ENCODE assay signal across 7 mouse cellular contexts in the genomic region with DNA sequence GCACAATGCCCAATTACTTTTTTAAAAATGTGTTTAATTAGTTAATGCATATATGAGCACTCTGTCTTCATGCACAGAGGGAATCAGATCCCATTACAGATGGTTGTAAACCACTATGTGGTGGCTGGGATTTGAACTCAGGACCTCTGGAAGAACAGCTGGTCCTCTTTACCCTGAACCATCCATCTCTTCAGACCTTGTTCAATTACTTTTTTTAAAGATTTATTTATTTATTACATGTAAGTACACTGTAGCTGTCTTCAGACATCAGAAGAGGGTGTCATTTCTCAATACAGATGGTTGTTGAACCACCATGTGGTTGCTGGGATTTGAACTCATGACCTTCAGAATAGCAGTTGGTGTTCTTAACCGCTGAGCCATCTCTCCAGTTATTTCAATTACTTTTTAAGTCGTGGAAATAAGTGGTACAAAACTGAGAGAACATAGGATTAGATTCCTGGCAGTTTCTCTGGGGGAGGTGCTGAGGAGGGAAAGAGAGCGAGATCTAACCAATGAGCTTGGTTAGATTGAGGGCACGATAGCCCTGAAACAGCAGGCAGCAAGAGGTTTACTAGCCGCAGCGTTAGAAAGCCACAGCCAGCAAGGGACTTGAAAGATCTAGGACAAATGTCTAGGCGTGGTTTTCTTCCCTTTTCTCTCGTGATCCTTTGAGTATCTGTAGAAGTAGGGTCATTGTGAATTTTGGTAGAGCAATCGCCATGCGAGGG. TPM values are rescaled to one million over a fixed set of nuclear protein-coding genes. Genes with fewer than 3 reads are reported as not detected.
DNase-seq lines count a peak whose midpoint lies in the region; ATAC-seq lines count a peak whose summit lies in the region.

No protein-coding gene starts in this region.

- H3K9ac ChIP-seq in lung, embryonic 16.5 days (ENCODE audit: low read length) = peak overlapping the region; percentile 59
- peak overlapping the region; percentile 71 for H3K9ac ChIP-seq in embryonic facial prominence, embryonic 14.5 days (ENCODE audit: low read depth, low read length)
- peak overlapping the region; percentile 82 for H3K9ac ChIP-seq in hindbrain, embryonic 16.5 days (ENCODE audit: low read depth, low read length)
- no peak overlapping the region for H3K9ac ChIP-seq in midbrain, embryonic 14.5 days (replicated peaks; ENCODE audit: low read length)

- peaks cover 21% of the 10 kb centered on the region for H3K4me1 ChIP-seq in lung, embryonic 16.5 days (replicated peaks; ENCODE audit: control insufficient read depth, insufficient read depth, low read length)
- peaks cover 12% of the 10 kb centered on the region; the same call in 1 of the 2 replicates for H3K4me1 ChIP-seq in embryonic facial prominence, embryonic 14.5 days (ENCODE audit: control insufficient read depth, insufficient read depth, low read length)
- peaks cover 11% of the 10 kb centered on the region for H3K4me1 ChIP-seq in hindbrain, embryonic 16.5 days (ENCODE audit: control insufficient read depth, insufficient read depth, low read depth, low read length)
- peaks cover 16% of the 10 kb centered on the region for H3K4me1 ChIP-seq in midbrain, embryonic 14.5 days (ENCODE audit: control insufficient read depth, insufficient read depth, low read length)

- H3K9me3 ChIP-seq in lung, embryonic 16.5 days (ENCODE audit: control insufficient read depth, low read length) = no peaks in the 10 kb centered on the region
- H3K9me3 ChIP-seq in embryonic facial prominence, embryonic 14.5 days (ENCODE audit: control insufficient read depth, low read length) = no peaks in the 10 kb centered on the region
- H3K9me3 ChIP-seq in hindbrain, embryonic 16.5 days (ENCODE audit: control insufficient read depth, low read length) = no peaks in the 10 kb centered on the region
- H3K9me3 ChIP-seq in midbrain, embryonic 14.5 days (ENCODE audit: control insufficient read depth, low read length) = no peaks in the 10 kb centered on the region

- H3K27me3 ChIP-seq in lung, embryonic 16.5 days (ENCODE audit: control insufficient read depth, insufficient read depth, low read depth, low read length) = no peaks in the 10 kb centered on the region
- H3K27me3 ChIP-seq in embryonic facial prominence, embryonic 14.5 days (replicated peaks; ENCODE audit: control insufficient read depth, insufficient read depth, low read length) = no peaks in the 10 kb centered on the region
- H3K27me3 ChIP-seq in hindbrain, embryonic 16.5 days (replicated peaks; ENCODE audit: control insufficient read depth, insufficient read depth, low read length) = no peaks in the 10 kb centered on the region
- H3K27me3 ChIP-seq in midbrain, embryonic 14.5 days (ENCODE audit: control insufficient read depth, insufficient read depth, low read length) = no peaks in the 10 kb centered on the region

- H3K4me3 ChIP-seq in lung, embryonic 16.5 days (ENCODE audit: low read length) = peak overlapping the region; percentile 75
- peak overlapping the region; percentile 63 for H3K4me3 ChIP-seq in embryonic facial prominence, embryonic 14.5 days (ENCODE audit: low read depth, low read length)
- H3K4me3 ChIP-seq in hindbrain, embryonic 16.5 days (ENCODE audit: low read length) = peak overlapping the region; percentile 77
- H3K4me3 ChIP-seq in midbrain, embryonic 14.5 days (replicated peaks; ENCODE audit: low read depth, low read length) = peak overlapping the region; percentile 75

- DNase-seq in lung, adult 18-20 months = no peak
- DNase-seq in embryonic facial prominence, embryonic 14.5 days (ENCODE audit: low spot score) = no peak
- DNase-seq in midbrain, embryonic 14.5 days = no peak
- no peak for DNase-seq in embryo, embryonic 10 days (ENCODE audit: low spot score)
- no peak for DNase-seq in layer of hippocampus, postnatal 36 days

- ATAC-seq in lung, embryonic 16.5 days (ENCODE audit: low read depth) = no peak
- ATAC-seq in embryonic facial prominence, embryonic 14.5 days (ENCODE audit: low read depth) = no peak
- ATAC-seq in hindbrain, embryonic 16.5 days = no peak
- ATAC-seq in midbrain, embryonic 14.5 days (ENCODE audit: low FRiP score, low TSS enrichment) = no peak

- peak overlapping the region; percentile 51 for H3K4me2 ChIP-seq in lung, embryonic 16.5 days (ENCODE audit: low read depth, low read length)
- H3K4me2 ChIP-seq in embryonic facial prominence, embryonic 14.5 days (ENCODE audit: low read depth, low read length) = peak overlapping the region; percentile 61
- H3K4me2 ChIP-seq in hindbrain, embryonic 16.5 days (ENCODE audit: low read length) = peak overlapping the region; percentile 67
- peak overlapping the region; percentile 69 for H3K4me2 ChIP-seq in midbrain, embryonic 14.5 days (ENCODE audit: low read length)

- WGBS in lung, embryonic 16.5 days = 13% methylated on average over 10 of the region's 10 CpGs
- 11% methylated on average over 10 of the region's 10 CpGs for WGBS in embryonic facial prominence, embryonic 14.5 days
- 10% methylated on average over 10 of the region's 10 CpGs for WGBS in hindbrain, embryonic 16.5 days
- 11% methylated on average over 10 of the region's 10 CpGs for WGBS in midbrain, embryonic 14.5 days

- peaks cover 4% of the 10 kb centered on the region for H3K36me3 ChIP-seq in lung, embryonic 16.5 days (ENCODE audit: control insufficient read depth, insufficient read depth, low read length)
- H3K36me3 ChIP-seq in embryonic facial prominence, embryonic 14.5 days (ENCODE audit: control insufficient read depth, insufficient read depth, low read length) = peaks cover 24% of the 10 kb centered on the region
- peaks cover 5% of the 10 kb centered on the region; the same call in 1 of the 2 replicates for H3K36me3 ChIP-seq in hindbrain, embryonic 16.5 days (ENCODE audit: control insufficient read depth, insufficient read depth, low read length)
- H3K36me3 ChIP-seq in midbrain, embryonic 14.5 days (ENCODE audit: control insufficient read depth, insufficient read depth, low read length) = peaks cover 19% of the 10 kb centered on the region

- H3K27ac ChIP-seq in lung, embryonic 16.5 days (ENCODE audit: low read length) = peak overlapping the region; percentile 98
- H3K27ac ChIP-seq in embryonic facial prominence, embryonic 14.5 days (replicated peaks; ENCODE audit: low read depth, low read length) = peak overlapping the region; percentile 92
- peak overlapping the region; percentile 96 for H3K27ac ChIP-seq in hindbrain, embryonic 16.5 days (ENCODE audit: low read depth, low read length)
- H3K27ac ChIP-seq in midbrain, embryonic 14.5 days (replicated peaks; ENCODE audit: low read depth, low read length) = peak overlapping the region; percentile 91

RNA-seq across cellular contexts. Expression of gene Casp9, which starts 0.7 kb away (rescaled TPM):
- polyA plus RNA-seq in lung, embryonic 16.5 days (2015; fragmentation: Nextera tagmentation; extraction: Ambion mirVana) = 23.9 and 24.6 TPM in 2 replicates
- 10.3 and 14.2 TPM in 2 replicates for polyA plus RNA-seq in embryonic facial prominence, embryonic 14.5 days (2014; fragmentation: Nextera tagmentation; extraction: Ambion mirVana)
- polyA plus RNA-seq in hindbrain, embryonic 16.5 days (2015; fragmentation: Nextera tagmentation; extraction: Ambion mirVana) = 22.2 and 23.5 TPM in 2 replicates
- polyA plus RNA-seq in midbrain, embryonic 14.5 days (2014; fragmentation: Nextera tagmentation; extraction: Ambion mirVana) = 18.4 and 18.5 TPM in 2 replicates
- 10 to 100 TPM; 19.9 to 21.1 TPM for total RNA-seq in layer of hippocampus, postnatal 36 days (2021)

RNA-seq across cellular contexts. Expression of gene Dnajc16, which starts 2.0 kb away (rescaled TPM):
- 4.3 and 4.7 TPM in 2 replicates for polyA plus RNA-seq in lung, embryonic 16.5 days (2015; fragmentation: Nextera tagmentation; extraction: Ambion mirVana)
- polyA plus RNA-seq in embryonic facial prominence, embryonic 14.5 days (2014; fragmentation: Nextera tagmentation; extraction: Ambion mirVana) = 3.1 and 4.0 TPM in 2 replicates
- polyA plus RNA-seq in hindbrain, embryonic 16.5 days (2015; fragmentation: Nextera tagmentation; extraction: Ambion mirVana) = 5.9 and 6.7 TPM in 2 replicates
- 6.0 and 6.7 TPM in 2 replicates for polyA plus RNA-seq in midbrain, embryonic 14.5 days (2014; fragmentation: Nextera tagmentation; extraction: Ambion mirVana)
- total RNA-seq in layer of hippocampus, postnatal 36 days (2021) = 10 to 100 TPM; 43.3 to 45.0 TPM

RNA-seq across cellular contexts. Expression of gene Cela2a, which starts 33.2 kb away (rescaled TPM):
- not detected in 2 replicates for polyA plus RNA-seq in lung, embryonic 16.5 days (2015; fragmentation: Nextera tagmentation; extraction: Ambion mirVana)
- not detected in 2 replicates for polyA plus RNA-seq in embryonic facial prominence, embryonic 14.5 days (2014; fragmentation: Nextera tagmentation; extraction: Ambion mirVana)
- not detected in 2 replicates for polyA plus RNA-seq in hindbrain, embryonic 16.5 days (2015; fragmentation: Nextera tagmentation; extraction: Ambion mirVana)
- not detected in 2 replicates for polyA plus RNA-seq in midbrain, embryonic 14.5 days (2014; fragmentation: Nextera tagmentation; extraction: Ambion mirVana)
- not detected for total RNA-seq in layer of hippocampus, postnatal 36 days (2021)

RNA-seq across cellular contexts. Expression of gene Agmat, which starts 46.2 kb away (rescaled TPM):
- 0.21 and 1.4 TPM in 2 replicates for polyA plus RNA-seq in lung, embryonic 16.5 days (2015; fragmentation: Nextera tagmentation; extraction: Ambion mirVana)
- 0.13 and 0.29 TPM in 2 replicates for polyA plus RNA-seq in embryonic facial prominence, embryonic 14.5 days (2014; fragmentation: Nextera tagmentation; extraction: Ambion mirVana)
- 0.29 TPM in 1 of 2 replicates, not detected in the other for polyA plus RNA-seq in hindbrain, embryonic 16.5 days (2015; fragmentation: Nextera tagmentation; extraction: Ambion mirVana)
- polyA plus RNA-seq in midbrain, embryonic 14.5 days (2014; fragmentation: Nextera tagmentation; extraction: Ambion mirVana) = not detected in 2 replicates
- under 1 TPM in 1 of 2 experiments, not detected in 1; 0.32 TPM for total RNA-seq in layer of hippocampus, postnatal 36 days (2021)

RNA-seq across cellular contexts. Expression of gene Ctrc, which starts 53.4 kb away (rescaled TPM):
- polyA plus RNA-seq in lung, embryonic 16.5 days (2015; fragmentation: Nextera tagmentation; extraction: Ambion mirVana) = not detected in 2 replicates
- polyA plus RNA-seq in embryonic facial prominence, embryonic 14.5 days (2014; fragmentation: Nextera tagmentation; extraction: Ambion mirVana) = not detected in 2 replicates
- not detected in 2 replicates for polyA plus RNA-seq in hindbrain, embryonic 16.5 days (2015; fragmentation: Nextera tagmentation; extraction: Ambion mirVana)
- polyA plus RNA-seq in midbrain, embryonic 14.5 days (2014; fragmentation: Nextera tagmentation; extraction: Ambion mirVana) = not detected in 2 replicates
- not detected for total RNA-seq in layer of hippocampus, postnatal 36 days (2021)
